Mouse (Mus musculus) testis, adult 2 months (tissue): ENCODE results near the gene Set. TPM values are rescaled to one million over a fixed set of nuclear protein-coding genes. Genes with fewer than 3 reads are reported as not detected.

Experiments
- H3K27ac ChIP-seq: fragments of 200-500 bp; 2 replicates; pipeline ENCODE4 v1.5.1; 2012; ENCODE audit warnings: low read depth, low read length; ENCODE audit not compliant: control insufficient read depth, insufficient read depth
- H3K27me3 ChIP-seq: fragments of 200-500 bp; 2 replicates; pipeline ENCODE4 v1.6.1; 2012; ENCODE audit warnings: mild to moderate bottlenecking, low read length, moderate library complexity; ENCODE audit not compliant: control insufficient read depth, insufficient read depth
- H3K36me3 ChIP-seq: fragments of 200-500 bp; 2 replicates; pipeline ENCODE4 v1.6.1; 2012; ENCODE audit warnings: mild to moderate bottlenecking, low read length; ENCODE audit not compliant: control insufficient read depth, insufficient read depth
- H3K4me1 ChIP-seq: fragments of 200-500 bp; 2 replicates; pipeline ENCODE4 v1.6.1; 2012; ENCODE audit warnings: low read length; ENCODE audit not compliant: control insufficient read depth, insufficient read depth
- H3K4me3 ChIP-seq: fragments of 200-500 bp; 2 replicates; pipeline ENCODE4 v1.5.1; 2012; ENCODE audit warnings: low read depth, mild to moderate bottlenecking, low read length, moderate library complexity, mixed read lengths; ENCODE audit not compliant: control insufficient read depth
- CTCF ChIP-seq: fragments of 200-500 bp; IDR thresholded peaks from 2 replicates; pipeline ENCODE4 v1.5.1; 2012; ENCODE audit warnings: low read depth, mild to moderate bottlenecking, inconsistent platforms, low read length, moderate library complexity; ENCODE audit not compliant: control insufficient read depth, insufficient read depth, insufficient replicate concordance
- POLR2A ChIP-seq: fragments of 200-500 bp; IDR thresholded peaks from 2 replicates; pipeline ENCODE4 v1.6.1; 2012; ENCODE audit warnings: low read depth, mild to moderate bottlenecking, inconsistent platforms, low read length, moderate library complexity; ENCODE audit not compliant: control insufficient read depth
- polyA plus RNA-seq: library from polyadenylated mRNA; depleted of rRNA; stranded (reverse); fragments of >200 nt; gene quantifications from 2 replicates; pipeline ENCODE4 v1.2.3, GENCODE M21; 2012

Gene Set
- polyA plus RNA-seq, 1 experiment = 38.9 TPM

- peak overlapping the region; percentile 68; the same call in 1 of the 2 replicates for H3K27ac ChIP-seq
- no peaks in the 10 kb centered on the region for H3K27me3 ChIP-seq
- TF ChIP-seq CTCF (no peak), POLR2A (no peak)
- H3K4me3 ChIP-seq = no peak overlapping the region
- no peaks in the 10 kb centered on the region for H3K36me3 ChIP-seq
- H3K4me1 ChIP-seq = peaks cover 15% of the 10 kb centered on the region
These were observed 21.6 kb downstream of the Set start for GRCm38 (mm10) chr2:30078760-30079159.

GRCm38 (mm10) chr2:30080181-30080800, 23.1 kb downstream of the Set start:
- H3K27me3 ChIP-seq = no peaks in the 10 kb centered on the region
- H3K27ac ChIP-seq = peak overlapping the region; percentile 43; the same call in 1 of the 2 replicates
- no peak overlapping the region for H3K4me3 ChIP-seq
- peaks cover 21% of the 10 kb centered on the region for H3K4me1 ChIP-seq
- TF ChIP-seq POLR2A = no peak
- TF ChIP-seq CTCF = no peak
- no peaks in the 10 kb centered on the region for H3K36me3 ChIP-seq

- H3K4me1 ChIP-seq = peaks cover 6% of the 10 kb centered on the region
- TF ChIP-seq POLR2A (no peak), CTCF (no peak)
- H3K4me3 ChIP-seq = no peak overlapping the region
- H3K27ac ChIP-seq = no peak overlapping the region
- no peaks in the 10 kb centered on the region for H3K36me3 ChIP-seq
- no peaks in the 10 kb centered on the region for H3K27me3 ChIP-seq
These were observed 26.9 kb downstream of the Set start for GRCm38 (mm10) chr2:30084113-30084512.

GRCm38 (mm10) chr2:30084632-30085031, 27.5 kb downstream of the Set start:
- Histone ChIP-seq H3K4me3 (no peak overlapping the region), H3K4me1 (peaks cover 6% of the 10 kb centered on the region), H3K27ac (no peak overlapping the region), H3K36me3 (no peaks in the 10 kb centered on the region), H3K27me3 (no peaks in the 10 kb centered on the region)
- TF ChIP-seq CTCF = no peak
- TF ChIP-seq POLR2A = no peak

- H3K4me1 ChIP-seq = peaks cover 6% of the 10 kb centered on the region
- TF ChIP-seq CTCF (no peak), POLR2A (no peak)
- no peaks in the 10 kb centered on the region for H3K36me3 ChIP-seq
- H3K27ac ChIP-seq = no peak overlapping the region
- H3K27me3 ChIP-seq = no peaks in the 10 kb centered on the region
- H3K4me3 ChIP-seq = no peak overlapping the region
These were observed 30.1 kb downstream of the Set start for GRCm38 (mm10) chr2:30087310-30087709.

GRCm38 (mm10) chr2:30091521-30091920, 34.3 kb downstream of the Set start:
- Histone ChIP-seq H3K27me3 (no peaks in the 10 kb centered on the region), H3K27ac (no peak overlapping the region), H3K36me3 (no peaks in the 10 kb centered on the region), H3K4me3 (no peak overlapping the region), H3K4me1 (peaks cover 11% of the 10 kb centered on the region)
- TF ChIP-seq CTCF (no peak), POLR2A (no peak)

GRCm38 (mm10) chr2:30092280-30092918, 35.2 kb downstream of the Set start:
- no peaks in the 10 kb centered on the region for H3K36me3 ChIP-seq
- peaks cover 11% of the 10 kb centered on the region for H3K4me1 ChIP-seq
- H3K4me3 ChIP-seq = peak overlapping the region; percentile 81
- H3K27ac ChIP-seq = no peak overlapping the region
- H3K27me3 ChIP-seq = no peaks in the 10 kb centered on the region
- TF ChIP-seq CTCF = no peak
- no peak for TF ChIP-seq POLR2A
